Mouse (Mus musculus) forebrain, postnatal 0 days (tissue): ENCODE data around the gene Rnf207. TPM values are rescaled to one million over a fixed set of nuclear protein-coding genes. Genes with fewer than 3 reads are reported as not detected.
A peak's percentile ranks its signal among the peaks of the same experiment; 100 is the strongest.

Experiments used
- ATAC-seq: fragments of 200-750 bp; cut with Nextera tagmentation; 2 replicates; pipeline ENCODE4 v1.8.0; 2017; ENCODE audit warnings: mild to moderate bottlenecking, moderate library complexity
- DNase-seq: peaks from one replicate; pipeline ENCODE4 v3.0.0-alpha.2; 2015
- H3K27ac ChIP-seq: fragments of 300-500 bp; sonication (generic); 2 replicates; pipeline ENCODE4 v1.5.1; 2014; ENCODE audit warnings: low read depth, mild to moderate bottlenecking, antibody characterized with exemption, low read length, moderate library complexity, mixed read lengths
- H3K27me3 ChIP-seq: fragments of 300-500 bp; sonication (generic); 2 replicates; pipeline ENCODE4 v1.6.1; 2014; ENCODE audit warnings: mild to moderate bottlenecking, low read length, mixed read lengths; ENCODE audit not compliant: insufficient read depth
- H3K36me3 ChIP-seq: fragments of 300-500 bp; sonication (generic); 2 replicates; pipeline ENCODE4 v1.6.1; 2014; ENCODE audit warnings: mild to moderate bottlenecking, moderate library complexity; ENCODE audit not compliant: insufficient read depth
- H3K4me1 ChIP-seq: fragments of 300-500 bp; sonication (generic); 2 replicates; pipeline ENCODE4 v1.6.1; 2014; ENCODE audit warnings: antibody characterized with exemption; ENCODE audit not compliant: insufficient read depth
- H3K4me2 ChIP-seq: fragments of 300-500 bp; sonication (generic); 2 replicates; pipeline ENCODE4 v1.6.1; 2014; ENCODE audit warnings: low read depth, mild to moderate bottlenecking, moderate library complexity
- H3K4me3 ChIP-seq: fragments of 300-500 bp; sonication (generic); 2 replicates; pipeline ENCODE4 v1.5.1; 2014; ENCODE audit warnings: low read depth, low read length, mixed read lengths
- H3K9ac ChIP-seq: fragments of 300-500 bp; sonication (generic); 2 replicates; pipeline ENCODE4 v1.6.1; 2014; ENCODE audit warnings: mild to moderate bottlenecking
- H3K9me3 ChIP-seq: fragments of 300-500 bp; sonication (generic); 2 replicates; pipeline ENCODE4 v1.6.1; 2016; ENCODE audit warnings: low read length
- CTCF ChIP-seq: sonication (generic); IDR thresholded peaks from 2 replicates; pipeline ENCODE4 v1.5.1; 2016; ENCODE audit warnings: antibody characterized with exemption, control low read depth, low read depth
- WGBS: fragments of 180-500 bp; shearing (Covaris S2); extraction: QIAGEN DNeasy Blood & Tissue Kit; methylation state at CpG from one replicate; pipeline ENCODE4 v1.1.7; 2014; 5-methylcytosine and 5-hydroxymethylcytosine counted together
- polyA plus RNA-seq: library from polyadenylated mRNA; unstranded; fragments of >200 nt; fragmentation: Nextera tagmentation; extraction: Ambion mirVana; gene quantifications from 2 replicates; pipeline ENCODE4 v1.2.1, GENCODE M21; 2015
- total RNA-seq: library from RNA; depleted of rRNA; stranded (reverse); fragments of >200 nt; gene quantifications from 2 replicates; pipeline ENCODE4 v1.2.3, GENCODE M21; 2014

Gene Rnf207
- total and polyA plus RNA-seq, 2 experiments from 2014 or later: 2.6 to 4.2 TPM

GRCm38 (mm10) chr4:152353886-152354637, 35.3 kb upstream of the Rnf207 start:
- Histone ChIP-seq H3K27ac (no peak overlapping the region), H3K36me3 (peaks cover 40% of the 10 kb centered on the region), H3K4me1 (peaks cover 23% of the 10 kb centered on the region)

GRCm38 (mm10) chr4:152351422-152352305, 32.9 kb upstream of the Rnf207 start:
- Histone ChIP-seq H3K9me3 (no peaks in the 10 kb centered on the region), H3K9ac (0 out of 2 replicates have a peak overlapping the region, but pooled peaks have one; percentile 35), H3K27me3 (no peaks in the 10 kb centered on the region), H3K4me1 (peaks cover 28% of the 10 kb centered on the region), H3K36me3 (peaks cover 25% of the 10 kb centered on the region), H3K27ac (peak overlapping the region; percentile 96), H3K4me3 (no peak overlapping the region), H3K4me2 (0 out of 2 replicates have a peak overlapping the region, but pooled peaks have one; percentile 5)
- 11% methylated on average over 14 of the region's 14 CpGs for WGBS
- 0 out of 2 replicates have a peak, but pooled peaks have one; percentile 20 for TF ChIP-seq CTCF
- ATAC-seq (peak; percentile 11), DNase-seq (peak; percentile 42)

More at GRCm38 (mm10) chr4:152353886-152354637, 35.3 kb upstream of the Rnf207 start:
- no peak for DNase-seq
- Histone ChIP-seq H3K27me3 (no peaks in the 10 kb centered on the region), H3K9me3 (no peaks in the 10 kb centered on the region), H3K4me2 (no peak overlapping the region), H3K9ac (no peak overlapping the region), H3K4me3 (no peak overlapping the region)
- ATAC-seq: no peak
- 80% methylated on average over 14 of the region's 14 CpGs for WGBS
- TF ChIP-seq CTCF: no peak

GRCm38 (mm10) chr4:152350722-152351421, 32.1 kb upstream of the Rnf207 start:
- H3K27ac ChIP-seq: peak overlapping the region; percentile 96
- no peak for DNase-seq
- TF ChIP-seq CTCF: no peak
- peaks cover 28% of the 10 kb centered on the region for H3K4me1 ChIP-seq
- peak overlapping the region; percentile 35; the same call in 1 of the 2 replicates for H3K9ac ChIP-seq
- H3K4me2 ChIP-seq: peak overlapping the region; percentile 54
- H3K4me3 ChIP-seq: no peak overlapping the region
- no peaks in the 10 kb centered on the region for H3K9me3 ChIP-seq
- 32% methylated on average over 8 of the region's 8 CpGs for WGBS
- no peak for ATAC-seq
- H3K27me3 ChIP-seq: no peaks in the 10 kb centered on the region
- H3K36me3 ChIP-seq: peaks cover 18% of the 10 kb centered on the region

- H3K9ac ChIP-seq: peak overlapping the region; percentile 57
- DNase-seq (peak; percentile 92), ATAC-seq (peak; percentile 81)
- peaks cover 18% of the 10 kb centered on the region for H3K36me3 ChIP-seq
- TF ChIP-seq CTCF: no peak
- no peaks in the 10 kb centered on the region for H3K9me3 ChIP-seq
- no peaks in the 10 kb centered on the region for H3K27me3 ChIP-seq
- H3K4me2 ChIP-seq: peak overlapping the region; percentile 54
- H3K27ac ChIP-seq: peak overlapping the region; percentile 96
- peaks cover 28% of the 10 kb centered on the region for H3K4me1 ChIP-seq
- peak overlapping the region; percentile 26 for H3K4me3 ChIP-seq
- WGBS: 4% methylated on average over 17 of the region's 17 CpGs
Observed at GRCm38 (mm10) chr4:152349837-152350381, 31.1 kb upstream of the Rnf207 start.

GRCm38 (mm10) chr4:152345120-152345889, 26.5 kb upstream of the Rnf207 start:
- Histone ChIP-seq H3K4me2 (no peak overlapping the region), H3K27me3 (no peaks in the 10 kb centered on the region; the same call in 1 of the 2 replicates), H3K4me1 (peaks cover 22% of the 10 kb centered on the region), H3K9ac (no peak overlapping the region), H3K4me3 (no peak overlapping the region), H3K9me3 (no peaks in the 10 kb centered on the region), H3K27ac (no peak overlapping the region), H3K36me3 (no peaks in the 10 kb centered on the region)
- DNase-seq (no peak), ATAC-seq (no peak)
- TF ChIP-seq CTCF: no peak
- 49% methylated on average over 7 of the region's 7 CpGs for WGBS
